Mouse (Mus musculus) stomach, embryonic 15.5 days (tissue): ENCODE measurements at regions not wholly inside any gene's neighbourhood (a gene's known extent, or its start where the extent isn't known, plus 50 kb on each side); places are given as distances from the start of the nearest gene placed in this dataset.

Experiments
- ATAC-seq: fragments of 200-750 bp; cut with Nextera tagmentation; 2 replicates; pipeline ENCODE4 v1.8.0; 2017; ENCODE audit warnings: low read depth, moderate number of reproducible peaks, moderate TSS enrichment; ENCODE audit not compliant: insufficient read depth, low FRiP score
- H3K27ac ChIP-seq: fragments of 300-500 bp; sonication (generic); 2 replicates; pipeline ENCODE4 v1.5.1; 2015; ENCODE audit warnings: mild to moderate bottlenecking, inconsistent platforms
- H3K27me3 ChIP-seq: fragments of 300-500 bp; sonication (generic); replicated peaks from 2 replicates; pipeline ENCODE4 v1.6.1; 2015; ENCODE audit warnings: inconsistent platforms
- H3K36me3 ChIP-seq: fragments of 300-500 bp; sonication (generic); 2 replicates; pipeline ENCODE4 v1.6.1; 2015; ENCODE audit warnings: inconsistent platforms
- H3K4me1 ChIP-seq: fragments of 300-500 bp; sonication (generic); 2 replicates; pipeline ENCODE4 v1.6.1; 2015; ENCODE audit warnings: inconsistent platforms
- H3K4me2 ChIP-seq: fragments of 300-500 bp; sonication (generic); 2 replicates; pipeline ENCODE4 v1.6.1; 2015; ENCODE audit warnings: mild to moderate bottlenecking, inconsistent platforms
- H3K4me3 ChIP-seq: fragments of 300-500 bp; sonication (generic); replicated peaks from 2 replicates; pipeline ENCODE4 v1.5.1; 2015; ENCODE audit warnings: inconsistent platforms
- H3K9ac ChIP-seq: fragments of 300-500 bp; sonication (generic); 2 replicates; pipeline ENCODE4 v1.6.1; 2015; ENCODE audit warnings: inconsistent platforms
- H3K9me3 ChIP-seq: fragments of 300-500 bp; sonication (generic); 2 replicates; pipeline ENCODE4 v1.6.1; 2016; ENCODE audit warnings: inconsistent platforms
- WGBS: fragments of 180-500 bp; shearing (Covaris S2); methylation state at CpG from one replicate; pipeline ENCODE4 v1.1.7; 2015; 5-methylcytosine and 5-hydroxymethylcytosine counted together

- Histone ChIP-seq H3K4me2 (no peak overlapping the region), H3K9ac (no peak overlapping the region), H3K4me3 (no peak overlapping the region), H3K9me3 (no peaks in the 10 kb centered on the region), H3K4me1 (no peaks in the 10 kb centered on the region), H3K36me3 (no peaks in the 10 kb centered on the region), H3K27me3 (no peaks in the 10 kb centered on the region), H3K27ac (no peak overlapping the region)
- ATAC-seq, result no peak
- 65% methylated on average over 10 of the region's 10 CpGs for WGBS
Observed at GRCm38 (mm10) chr1:42471846-42472494, 223.6 kb upstream of the Pou3f3 start.

- WGBS, result 40% methylated on average over 13 of the region's 13 CpGs
- ATAC-seq, result no peak; the same call in 1 of the 2 replicates
Observed at GRCm38 (mm10) chr1:42472495-42473230, 222.9 kb upstream of the Pou3f3 start.

GRCm38 (mm10) chr1:42474197-42474596 lies 221.4 kb upstream of the Pou3f3 start:
- no peaks in the 10 kb centered on the region for H3K27me3 ChIP-seq

More at GRCm38 (mm10) chr1:42472495-42473230, 222.9 kb upstream of the Pou3f3 start:
- Histone ChIP-seq H3K27ac (no peak overlapping the region), H3K9ac (no peak overlapping the region), H3K9me3 (no peaks in the 10 kb centered on the region), H3K4me3 (no peak overlapping the region), H3K27me3 (no peaks in the 10 kb centered on the region), H3K4me2 (no peak overlapping the region), H3K4me1 (no peaks in the 10 kb centered on the region), H3K36me3 (no peaks in the 10 kb centered on the region)

DNA sequence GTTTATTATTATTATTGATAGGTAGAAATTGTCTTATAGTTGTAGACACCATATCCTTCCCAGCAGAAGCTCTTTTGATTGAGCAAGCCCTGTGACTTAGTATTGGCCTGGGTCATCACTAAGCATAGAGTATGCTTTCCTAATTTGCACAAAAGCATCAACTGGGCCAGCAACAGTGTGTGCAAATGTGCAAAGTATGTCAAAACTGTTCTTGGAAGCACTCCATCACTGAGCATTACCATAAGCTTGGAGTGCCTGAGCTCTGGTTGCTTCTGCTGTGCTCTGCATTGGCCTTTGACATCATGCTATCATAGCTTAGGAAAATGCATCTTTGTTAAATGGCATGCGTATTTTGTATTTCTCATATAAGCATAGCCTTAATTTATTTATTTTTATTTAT lies 220.7 kb upstream of the Pou3f3 start:
- H3K27ac ChIP-seq, result no peak overlapping the region
- no peak overlapping the region for H3K9ac ChIP-seq
- no peaks in the 10 kb centered on the region for H3K36me3 ChIP-seq
- no peak overlapping the region for H3K4me3 ChIP-seq
- H3K27me3 ChIP-seq, result no peaks in the 10 kb centered on the region
- WGBS, result 93% methylated on average over 1 of the region's 1 CpGs
- no peak for ATAC-seq
- no peaks in the 10 kb centered on the region for H3K4me1 ChIP-seq
- H3K9me3 ChIP-seq, result no peaks in the 10 kb centered on the region
- no peak overlapping the region for H3K4me2 ChIP-seq

More at GRCm38 (mm10) chr1:42474197-42474596, 221.4 kb upstream of the Pou3f3 start:
- Histone ChIP-seq H3K27ac (no peak overlapping the region), H3K36me3 (no peaks in the 10 kb centered on the region), H3K4me1 (no peaks in the 10 kb centered on the region), H3K9me3 (no peaks in the 10 kb centered on the region), H3K4me3 (no peak overlapping the region), H3K9ac (no peak overlapping the region), H3K4me2 (no peak overlapping the region)
- no peak for ATAC-seq
- WGBS, result 57% methylated on average over 8 of the region's 8 CpGs

DNA sequence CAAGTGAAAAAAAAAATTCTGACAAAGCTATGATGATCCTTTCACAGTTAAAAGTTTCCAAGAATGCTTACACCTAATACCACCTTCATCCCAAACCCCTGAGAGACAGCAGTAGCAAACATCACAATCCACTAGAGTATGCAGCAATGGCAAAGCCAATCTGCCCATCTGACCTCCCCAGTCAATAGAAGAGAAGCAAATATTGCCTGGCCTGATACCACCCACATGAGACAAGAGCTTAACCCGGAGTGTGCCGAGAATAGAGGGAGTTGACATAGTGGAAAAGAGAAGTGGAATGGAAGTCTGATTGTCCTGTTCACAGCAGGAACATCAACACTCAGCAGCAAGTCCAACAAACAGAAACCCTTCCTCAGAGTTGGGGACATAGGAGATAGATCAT lies 219.9 kb upstream of the Pou3f3 start:
- Histone ChIP-seq H3K4me2 (no peak overlapping the region), H3K27ac (no peak overlapping the region), H3K27me3 (no peaks in the 10 kb centered on the region), H3K9me3 (no peaks in the 10 kb centered on the region), H3K36me3 (no peaks in the 10 kb centered on the region), H3K4me3 (no peak overlapping the region), H3K9ac (no peak overlapping the region), H3K4me1 (no peaks in the 10 kb centered on the region)
- 66% methylated on average over 2 of the region's 2 CpGs for WGBS
- ATAC-seq, result no peak

GRCm38 (mm10) chr1:42480348-42480920 lies 215.1 kb upstream of the Pou3f3 start:
- Histone ChIP-seq H3K27me3 (no peaks in the 10 kb centered on the region), H3K4me3 (no peak overlapping the region), H3K27ac (no peak overlapping the region), H3K36me3 (no peaks in the 10 kb centered on the region), H3K4me1 (no peaks in the 10 kb centered on the region), H3K4me2 (no peak overlapping the region), H3K9me3 (no peaks in the 10 kb centered on the region), H3K9ac (no peak overlapping the region)
- no peak for ATAC-seq
- WGBS, result 51% methylated on average over 8 of the region's 8 CpGs

- H3K36me3 ChIP-seq, result no peaks in the 10 kb centered on the region
- no peak overlapping the region for H3K27ac ChIP-seq
- H3K9me3 ChIP-seq, result no peaks in the 10 kb centered on the region
- 65% methylated on average over 5 of the region's 5 CpGs for whole genome bisulfite sequencing
- ATAC-seq, result no peak
- H3K27me3 ChIP-seq, result no peaks in the 10 kb centered on the region
- no peak overlapping the region for H3K9ac ChIP-seq
- no peak overlapping the region for H3K4me3 ChIP-seq
- H3K4me1 ChIP-seq, result peaks cover 5% of the 10 kb centered on the region; the same call in 1 of the 2 replicates
- no peak overlapping the region for H3K4me2 ChIP-seq
Observed at GRCm38 (mm10) chr1:42489563-42489962, 206.0 kb upstream of the Pou3f3 start.

DNA sequence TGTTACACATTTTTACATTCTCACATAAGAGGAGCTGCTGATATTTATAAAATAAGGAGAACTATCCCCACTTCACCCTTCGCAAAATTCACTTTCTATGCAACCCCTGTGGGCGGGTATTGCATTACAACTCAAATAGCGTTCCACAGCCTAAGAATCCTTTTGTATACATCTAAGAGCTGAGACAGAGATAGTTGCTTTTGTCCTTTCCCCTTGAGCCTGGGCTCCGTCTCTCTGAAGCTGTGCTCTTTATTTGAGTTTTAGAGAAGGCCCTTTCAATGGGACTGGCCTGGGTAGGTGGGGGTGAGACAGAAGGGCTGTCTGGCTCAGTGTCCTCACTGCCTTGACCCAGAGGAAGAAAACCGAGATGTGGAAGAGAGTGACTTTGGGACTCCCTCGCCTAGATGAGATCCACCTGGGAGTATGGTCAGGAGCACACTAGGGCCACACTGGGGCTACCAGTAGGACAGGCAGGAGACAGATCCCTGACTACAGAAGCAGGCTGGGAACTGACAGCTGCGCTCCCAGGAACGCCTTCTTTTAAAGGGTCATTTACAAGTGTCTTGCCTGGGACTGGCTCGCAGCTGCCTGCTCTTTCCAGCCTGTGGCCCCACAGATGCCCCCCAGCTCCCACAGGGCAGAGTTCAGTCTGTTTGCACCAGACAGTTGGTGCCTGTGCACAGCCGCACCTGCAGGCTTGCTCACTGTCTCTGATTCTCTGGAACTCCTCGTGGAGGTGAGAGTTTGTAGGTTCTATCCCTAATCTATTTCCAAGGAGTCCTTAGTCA lies 204.5 kb upstream of the Pou3f3 start:
- ATAC-seq, result peak; percentile 80; the same call in 1 of the 2 replicates
- Histone ChIP-seq H3K9ac (no peak overlapping the region), H3K4me2 (peak overlapping the region; percentile 48), H3K4me1 (peaks cover 5% of the 10 kb centered on the region; the same call in 1 of the 2 replicates), H3K27ac (no peak overlapping the region), H3K9me3 (no peaks in the 10 kb centered on the region), H3K36me3 (no peaks in the 10 kb centered on the region), H3K27me3 (no peaks in the 10 kb centered on the region), H3K4me3 (peak overlapping the region; percentile 28)
- WGBS, result 19% methylated on average over 11 of the region's 11 CpGs

DNA sequence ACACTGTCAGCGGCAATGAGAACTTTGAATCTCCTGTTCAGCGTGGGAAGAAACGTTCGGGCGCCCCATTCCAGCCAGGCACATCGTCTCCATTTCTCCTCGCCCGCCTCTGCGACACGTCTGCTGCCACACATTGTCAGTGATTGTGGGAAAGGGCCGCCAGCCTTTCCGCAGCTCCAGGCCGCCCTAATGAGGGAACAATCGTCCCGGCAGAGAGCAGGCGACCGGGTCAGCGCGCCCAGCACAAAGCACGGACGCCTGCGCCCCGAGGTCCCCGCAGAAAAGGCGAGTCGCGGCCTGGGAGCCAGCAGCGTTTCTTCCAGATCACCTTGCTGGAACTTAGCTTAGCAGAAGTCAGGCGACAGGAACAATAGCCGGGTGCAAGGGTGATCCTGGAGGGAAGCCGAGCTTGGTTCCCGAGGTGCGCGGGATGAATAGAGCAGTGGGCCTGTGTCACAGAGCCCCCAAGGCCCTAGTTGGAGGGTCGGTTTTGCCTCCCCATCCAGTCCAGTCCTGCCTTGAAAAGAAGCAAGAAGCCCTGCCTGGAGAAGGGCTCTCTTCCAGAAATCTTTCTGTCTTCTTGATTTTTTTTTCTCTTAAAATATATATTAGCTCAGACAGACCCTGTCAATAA lies 203.8 kb upstream of the Pou3f3 start:
- Histone ChIP-seq H3K9ac (no peak overlapping the region), H3K4me2 (peak overlapping the region; percentile 48), H3K36me3 (no peaks in the 10 kb centered on the region), H3K4me1 (peaks cover 5% of the 10 kb centered on the region; the same call in 1 of the 2 replicates), H3K4me3 (peak overlapping the region; percentile 28), H3K27ac (no peak overlapping the region), H3K27me3 (no peaks in the 10 kb centered on the region), H3K9me3 (no peaks in the 10 kb centered on the region)
- WGBS, result 6% methylated on average over 35 of the region's 35 CpGs
- 0 out of 2 replicates have a peak, but pooled peaks have one; percentile 25 for ATAC-seq

GRCm38 (mm10) chr1:42496022-42496421 lies 199.5 kb upstream of the Pou3f3 start:
- Histone ChIP-seq H3K4me1 (peaks cover 4% of the 10 kb centered on the region; the same call in 1 of the 2 replicates), H3K9me3 (no peaks in the 10 kb centered on the region), H3K4me3 (no peak overlapping the region), H3K27me3 (no peaks in the 10 kb centered on the region), H3K9ac (no peak overlapping the region), H3K36me3 (no peaks in the 10 kb centered on the region), H3K4me2 (no peak overlapping the region), H3K27ac (no peak overlapping the region)
- 64% methylated on average over 3 of the region's 3 CpGs for WGBS
- ATAC-seq, result 0 out of 2 replicates have a peak, but pooled peaks have one; percentile 37

DNA sequence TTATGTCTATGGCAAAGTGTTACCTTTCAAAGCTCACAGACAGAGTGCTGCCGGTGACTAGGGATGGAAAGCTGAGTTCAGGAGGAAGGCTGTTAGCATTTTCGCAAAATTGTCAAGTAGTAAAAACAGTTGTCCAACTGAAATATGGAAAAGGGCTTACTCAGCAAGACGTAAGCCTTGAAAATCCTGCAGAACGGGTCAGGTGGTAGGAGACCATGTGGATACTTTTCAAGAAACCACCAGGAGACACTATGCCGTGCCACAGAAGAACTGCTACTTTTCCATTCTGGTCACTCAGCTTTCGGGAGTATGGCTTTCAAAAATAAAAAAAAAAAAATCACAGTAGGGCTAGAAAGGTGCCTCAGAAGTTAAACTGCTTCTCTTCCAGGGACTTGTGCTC lies 199.1 kb upstream of the Pou3f3 start:
- no peak overlapping the region for H3K4me3 ChIP-seq
- no peaks in the 10 kb centered on the region for H3K9me3 ChIP-seq
- H3K27me3 ChIP-seq, result no peaks in the 10 kb centered on the region
- WGBS, result 56% methylated on average over 6 of the region's 6 CpGs
- no peak for ATAC-seq
- no peak overlapping the region for H3K27ac ChIP-seq
- no peak overlapping the region for H3K4me2 ChIP-seq
- no peak overlapping the region for H3K9ac ChIP-seq
- no peaks in the 10 kb centered on the region for H3K4me1 ChIP-seq
- no peaks in the 10 kb centered on the region for H3K36me3 ChIP-seq
